Mouse (Mus musculus) c-Kit-positive CD71-positive TER-119-positive erythroid progenitor cells, embryonic 14.5 days (primary cell): Measurements from ENCODE around the gene Gm20388.
A peak's percentile ranks its signal among the peaks of the same experiment; 100 is the strongest.

Experiments
- DNase-seq: peaks from one replicate; pipeline ENCODE4 v3.0.0-alpha.2; 2013; ENCODE audit warnings: low spot score

The Gm20388 gene

DNA sequence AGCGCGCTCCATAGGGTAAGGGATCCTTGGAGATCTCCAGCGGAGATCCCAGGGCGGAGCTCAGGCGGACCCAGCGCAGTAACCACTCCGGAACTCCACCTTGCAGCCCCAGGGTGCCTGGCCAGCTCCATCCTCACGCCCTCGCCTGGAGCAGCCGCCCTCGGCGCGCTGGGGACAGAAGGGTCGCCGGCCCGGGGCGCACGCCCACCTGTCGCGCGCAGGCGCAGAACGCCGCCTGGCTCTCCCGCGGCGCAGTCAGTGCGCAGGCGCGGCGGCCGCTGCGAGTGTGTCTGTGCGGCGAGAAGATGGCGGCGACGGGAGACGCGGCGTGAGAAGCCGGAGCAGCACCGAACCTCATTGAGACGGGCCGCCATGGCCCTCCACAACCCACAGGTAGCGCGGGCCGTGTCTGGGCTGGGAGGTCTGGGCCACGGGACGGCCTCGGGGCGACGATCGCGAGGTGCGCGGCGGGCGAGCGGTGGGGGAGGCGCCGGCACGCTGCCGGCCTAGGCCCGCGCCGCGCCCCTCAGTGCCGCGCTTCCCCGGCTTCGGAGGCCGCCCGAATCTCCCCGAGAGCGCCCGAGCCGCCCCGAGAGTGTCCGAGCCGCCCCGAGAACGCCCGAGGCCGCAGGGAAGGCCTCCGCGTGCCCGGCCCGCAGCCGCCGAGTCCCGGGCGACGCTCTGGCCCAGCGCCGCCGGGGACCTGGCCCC lies at the start of gene Gm20388:
Gene Gm20388 (plus strand): TSS at position 295 of the 711 bp plus-strand sequence.
- peak; percentile 84 for DNase-seq

DNA sequence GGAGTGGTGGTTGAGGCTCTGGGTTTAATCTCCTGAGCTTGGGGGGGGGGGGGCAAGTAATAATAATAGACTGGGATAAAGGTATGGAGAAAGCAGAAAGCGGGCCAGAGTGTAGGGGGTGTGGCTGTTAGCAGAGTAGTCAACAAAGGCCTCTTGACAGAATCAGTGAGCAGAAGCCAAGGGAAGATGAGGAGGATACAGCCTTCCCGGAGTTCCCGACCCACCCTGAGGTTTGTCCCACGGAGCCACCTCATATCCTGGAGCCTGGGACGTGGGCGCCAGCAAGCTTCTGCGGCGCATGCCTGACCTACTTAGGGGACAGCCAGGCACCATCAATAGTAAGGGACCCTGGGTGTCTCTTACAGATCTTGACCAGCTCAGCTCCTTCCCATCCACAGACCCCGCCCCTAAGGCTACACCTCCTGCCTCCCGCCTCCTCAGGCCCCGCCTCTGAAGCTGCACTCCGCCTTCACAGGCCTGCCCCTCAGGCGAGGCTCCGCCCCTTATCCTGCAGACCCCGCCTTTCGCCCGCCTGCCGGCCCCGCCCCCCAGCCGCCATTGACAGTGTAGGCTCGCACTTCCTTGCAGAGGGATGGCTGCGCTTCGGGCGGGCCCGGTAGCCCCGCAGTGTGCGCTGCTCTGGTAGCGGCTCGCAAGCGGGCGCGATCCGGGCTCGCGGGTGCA lies 48.8 kb upstream of the Gm20388 start, which contains the start of gene Klhl36:
Gene Klhl36 (plus strand): TSS at position 561 of the 684 bp plus-strand sequence.
- peak; percentile 92 for DNase-seq

DNA sequence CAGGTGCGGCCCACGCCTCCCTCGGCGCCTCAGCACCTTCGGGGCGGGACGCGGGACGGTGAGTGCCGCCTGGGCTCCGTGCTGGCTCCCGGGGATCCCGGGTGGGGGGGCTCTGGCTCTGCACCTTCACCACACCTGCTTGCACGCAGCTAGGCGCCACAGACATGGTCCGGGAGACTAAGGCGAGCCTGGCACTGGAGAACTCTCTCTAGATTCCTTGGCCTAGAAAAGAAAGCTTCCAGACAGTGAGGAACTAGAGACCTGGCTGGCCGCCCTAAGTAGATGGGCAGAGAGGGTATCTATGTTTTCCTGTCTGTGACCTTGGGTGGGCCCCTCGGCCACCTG lies 48.3 kb upstream of the Gm20388 start:
- DNase-seq: no peak

DNA sequence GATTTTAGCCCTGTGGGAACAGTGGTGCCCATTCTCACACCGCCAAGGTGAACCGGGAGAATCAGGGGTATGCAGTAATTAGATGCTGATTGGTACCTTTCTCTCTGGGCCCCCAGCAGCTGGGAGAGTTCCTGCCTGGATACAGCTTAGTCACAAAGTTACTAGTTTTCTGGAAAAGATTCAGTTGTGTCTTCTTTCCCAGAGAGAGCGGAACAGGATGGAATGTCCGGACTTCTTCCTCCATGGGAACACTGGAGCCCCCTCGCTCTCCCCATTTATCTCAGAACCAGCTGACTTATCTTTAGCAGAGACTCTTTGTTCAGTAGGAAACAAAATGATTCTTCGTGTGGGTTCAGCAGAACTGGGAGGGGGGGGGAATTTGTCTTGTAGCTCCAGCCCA lies 47.9 kb upstream of the Gm20388 start:
- DNase-seq: no peak

DNA sequence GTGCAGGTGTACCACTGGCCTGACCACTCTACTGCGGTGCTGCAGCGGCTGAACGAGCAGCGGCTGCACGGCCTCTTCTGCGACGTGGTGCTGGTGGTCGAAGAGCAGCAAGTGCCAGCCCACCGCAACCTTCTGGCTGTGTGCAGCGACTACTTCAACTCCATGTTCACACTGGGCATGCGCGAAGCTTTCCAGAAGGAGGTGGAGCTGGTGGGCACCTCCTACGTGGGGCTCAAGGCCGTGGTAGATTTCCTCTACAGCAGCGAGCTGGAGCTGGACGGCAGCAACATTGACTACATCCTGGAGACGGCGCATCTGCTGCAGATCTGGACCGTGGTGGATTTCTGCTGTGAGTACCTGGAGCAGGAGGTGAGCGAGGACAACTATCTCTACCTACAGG lies 41.0 kb upstream of the Gm20388 start:
- no peak for DNase-seq

DNA sequence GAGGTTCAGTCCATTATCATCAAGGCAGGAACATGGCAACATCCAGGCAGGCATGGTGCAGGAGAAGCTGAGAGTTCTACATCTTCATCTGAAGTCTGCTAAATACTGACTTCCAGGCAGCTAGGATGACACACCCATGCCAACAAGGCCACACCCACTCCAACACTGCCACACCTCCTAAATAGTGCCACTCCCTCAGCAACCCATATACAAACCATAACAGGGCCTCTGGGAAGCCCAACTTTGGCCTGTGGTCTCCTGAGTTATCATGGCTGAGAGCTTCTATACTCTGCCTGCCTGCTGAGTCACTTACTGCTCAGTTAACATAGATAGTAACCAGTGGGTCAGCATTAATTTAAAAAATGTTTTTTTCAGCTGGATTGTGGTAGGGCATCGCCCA lies 37.5 kb upstream of the Gm20388 start:
- peak; percentile 57 for DNase-seq

DNA sequence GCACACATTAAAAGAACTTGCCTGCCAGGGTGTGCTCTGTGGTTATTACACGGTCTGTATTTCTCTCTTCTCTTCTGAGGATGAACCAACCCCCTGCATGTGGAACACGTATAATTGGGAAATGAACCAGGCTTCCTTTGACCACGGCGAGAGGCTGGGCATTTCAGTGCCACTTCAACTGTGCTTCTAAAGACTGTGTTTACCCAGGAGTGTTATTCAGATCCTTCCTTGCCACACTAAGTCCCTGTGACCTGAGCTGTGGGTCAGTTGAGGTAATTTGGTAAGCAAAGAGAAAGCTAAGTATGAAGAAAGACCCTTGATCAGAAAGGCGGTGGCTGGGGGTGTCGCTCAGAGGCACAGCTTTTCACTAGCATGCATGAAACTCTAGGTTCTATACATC lies 29.3 kb upstream of the Gm20388 start:
- no peak for DNase-seq

DNA sequence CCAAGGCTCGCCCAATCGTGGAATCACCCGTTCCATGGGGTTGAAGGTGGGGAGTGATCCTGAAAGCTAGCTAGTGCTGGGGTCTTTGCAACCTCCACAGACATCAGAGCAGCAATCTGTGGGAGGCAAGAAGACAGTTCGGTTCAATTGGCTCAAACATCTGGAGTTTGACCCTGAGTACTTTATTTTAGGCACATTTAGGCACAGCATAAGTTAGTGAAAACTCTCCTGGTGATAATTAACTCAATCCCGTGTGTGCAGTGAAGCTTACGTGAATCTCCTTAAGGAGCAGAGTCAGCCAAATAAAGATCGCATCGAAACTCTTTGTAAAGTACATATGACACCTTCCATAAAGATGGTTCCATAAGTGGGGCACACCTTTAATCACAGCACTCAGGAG lies 28.7 kb upstream of the Gm20388 start:
- no peak for DNase-seq

DNA sequence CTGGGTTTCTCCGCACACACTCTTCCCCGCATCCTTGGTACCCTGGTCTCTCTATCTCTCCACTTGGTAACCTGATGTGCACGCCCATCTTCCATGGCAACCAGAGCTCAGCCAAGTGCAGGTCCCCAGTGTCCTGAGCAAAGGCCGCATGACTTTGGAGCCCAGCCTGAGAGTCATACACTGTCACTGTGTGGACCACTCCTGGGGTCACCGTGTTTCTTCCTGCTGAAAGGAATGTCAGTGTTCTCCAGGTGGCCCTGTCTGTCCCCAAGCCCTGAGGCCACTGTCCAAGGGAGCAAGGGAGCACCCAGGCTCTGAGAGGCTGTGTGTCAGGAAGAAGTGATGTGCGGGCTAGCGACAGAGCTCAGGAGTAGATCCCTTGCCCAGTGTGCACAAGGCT lies 27.4 kb upstream of the Gm20388 start:
- no peak for DNase-seq

DNA sequence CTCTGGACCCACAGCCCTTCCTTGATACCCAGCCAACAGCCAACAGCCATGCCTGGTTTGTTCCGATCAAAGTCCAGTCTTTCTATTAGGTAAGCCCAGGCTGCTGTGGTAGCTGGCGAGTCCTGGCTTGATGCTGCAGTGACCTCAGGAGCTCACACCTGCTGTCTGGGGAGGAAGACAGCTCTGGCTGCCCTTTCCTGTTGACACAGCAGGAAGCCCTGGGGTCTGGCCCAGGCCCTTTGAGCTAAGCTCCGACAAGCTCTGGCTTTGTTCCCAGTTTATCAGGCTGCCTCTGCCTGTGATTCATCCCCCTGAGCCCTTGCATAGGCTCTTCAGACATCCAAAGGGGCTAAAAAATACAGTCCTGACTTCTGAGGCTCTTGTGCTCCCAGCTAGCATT lies 25.0 kb upstream of the Gm20388 start:
- DNase-seq: no peak

DNA sequence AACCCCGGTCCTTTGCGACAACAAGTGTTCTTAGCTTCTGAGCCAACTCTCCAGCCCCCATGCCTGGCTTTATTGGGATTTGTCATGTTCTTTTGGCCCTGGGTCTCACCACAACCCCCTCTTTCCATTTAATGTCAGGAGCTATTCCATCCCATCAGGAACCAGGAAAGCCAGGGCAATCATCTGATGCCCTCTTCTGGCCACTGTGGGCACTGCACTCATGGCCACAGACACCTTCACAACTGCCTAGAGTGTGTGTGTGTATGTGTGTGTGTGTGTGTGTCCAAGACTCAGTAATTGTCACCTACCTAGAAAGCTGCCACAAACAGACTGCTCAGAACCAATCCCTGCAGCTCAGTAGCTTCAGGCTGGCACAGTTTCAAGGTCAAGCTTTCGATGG lies 23.5 kb upstream of the Gm20388 start:
- DNase-seq: peak; percentile 29

DNA sequence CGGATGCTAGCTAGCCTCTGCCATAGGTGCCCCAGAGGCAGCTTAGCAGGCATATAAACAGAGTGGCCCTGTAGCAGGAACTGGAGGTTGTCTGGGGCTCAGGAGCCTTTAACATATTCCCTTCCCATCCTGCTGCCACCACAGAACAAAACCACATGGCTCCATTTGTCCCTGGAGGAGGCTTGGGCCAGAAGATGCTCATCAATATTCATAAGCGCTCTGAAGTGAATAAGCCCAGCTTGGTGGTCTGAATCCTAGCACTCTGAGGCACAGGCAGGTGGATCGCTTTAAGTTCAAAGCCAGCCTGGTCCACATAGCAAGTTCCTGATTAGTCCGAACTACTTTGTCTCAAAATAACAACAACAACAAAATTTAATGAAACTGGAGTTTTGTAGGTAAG lies 22.6 kb upstream of the Gm20388 start:
- no peak for DNase-seq

DNA sequence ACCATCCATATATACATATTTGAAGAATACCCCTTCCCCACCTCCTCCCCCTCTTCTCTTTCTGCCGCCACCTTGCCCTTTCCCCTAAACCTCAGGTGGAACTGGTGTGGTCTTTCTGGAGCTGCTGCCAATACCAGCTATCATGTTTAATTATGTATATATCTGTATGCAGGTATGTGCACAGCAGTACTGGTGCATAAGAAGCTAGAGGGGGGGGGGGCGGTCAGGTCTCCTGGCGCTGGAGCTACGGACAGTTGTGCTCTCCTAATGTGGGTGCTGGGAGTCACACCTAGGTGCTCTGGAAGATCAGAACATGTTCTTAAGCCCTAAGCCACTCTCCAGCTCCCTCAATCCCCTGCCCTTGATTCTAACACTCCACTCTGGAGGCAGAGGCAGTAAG lies 13.6 kb upstream of the Gm20388 start:
- DNase-seq: no peak

DNA sequence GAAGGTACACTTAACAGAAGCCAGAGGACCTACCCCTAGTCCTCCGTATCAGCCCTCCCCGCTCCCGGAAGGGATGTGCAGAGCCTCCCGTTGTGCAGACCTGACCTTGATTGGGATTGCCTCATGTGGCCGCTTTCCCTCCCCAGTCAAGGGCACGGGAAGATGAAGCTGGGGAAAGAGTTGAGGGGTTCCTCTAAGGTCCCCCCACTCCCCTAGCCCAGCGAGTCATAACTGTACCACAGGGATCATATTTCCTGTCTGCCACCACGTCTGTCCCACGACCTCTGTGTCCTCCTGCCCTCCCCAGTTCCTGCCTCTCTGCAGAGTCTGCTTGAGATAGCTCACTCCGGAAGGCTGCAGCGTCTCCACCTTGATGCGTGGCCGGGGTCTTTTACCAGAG lies 12.7 kb upstream of the Gm20388 start:
- DNase-seq: no peak

DNA sequence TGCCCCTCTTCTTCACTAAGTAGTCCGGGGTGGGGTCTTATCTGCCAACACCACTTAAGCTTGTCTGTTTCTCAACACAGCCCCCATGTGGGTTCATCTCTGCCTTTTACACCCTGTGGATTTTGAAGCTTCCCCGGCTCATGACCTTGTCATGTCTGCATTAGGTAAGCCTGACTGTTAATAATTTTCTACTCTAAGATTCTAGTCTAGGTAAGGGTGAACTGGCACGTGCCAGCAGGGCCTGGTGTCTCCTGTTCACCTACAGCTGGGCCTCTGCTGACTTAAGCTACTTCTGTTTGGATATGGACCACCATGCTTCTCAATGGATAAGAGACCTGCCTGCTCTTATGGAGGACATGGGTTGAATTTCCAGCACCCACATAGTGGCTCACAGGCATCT lies 9.3 kb upstream of the Gm20388 start:
- DNase-seq: no peak

DNA sequence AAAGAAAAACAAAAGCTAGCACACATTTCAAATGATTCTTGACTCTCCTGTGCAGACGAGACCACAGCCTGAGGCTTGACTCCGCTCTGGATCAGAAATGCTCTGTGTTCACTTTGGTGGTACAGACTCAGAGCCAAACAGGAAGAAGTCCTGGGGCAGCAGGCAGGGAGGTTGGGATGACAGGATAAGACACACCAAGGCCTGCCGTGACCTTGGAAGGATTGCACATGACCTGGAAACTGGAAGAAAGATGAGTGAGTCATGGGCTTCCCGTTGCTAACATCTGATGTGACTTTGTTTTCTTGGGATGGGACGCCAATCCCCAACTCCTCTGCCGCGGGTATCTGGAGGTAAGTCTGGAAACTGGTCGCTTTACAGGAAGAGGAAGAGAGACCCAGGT lies 8.7 kb upstream of the Gm20388 start:
- no peak for DNase-seq

DNA sequence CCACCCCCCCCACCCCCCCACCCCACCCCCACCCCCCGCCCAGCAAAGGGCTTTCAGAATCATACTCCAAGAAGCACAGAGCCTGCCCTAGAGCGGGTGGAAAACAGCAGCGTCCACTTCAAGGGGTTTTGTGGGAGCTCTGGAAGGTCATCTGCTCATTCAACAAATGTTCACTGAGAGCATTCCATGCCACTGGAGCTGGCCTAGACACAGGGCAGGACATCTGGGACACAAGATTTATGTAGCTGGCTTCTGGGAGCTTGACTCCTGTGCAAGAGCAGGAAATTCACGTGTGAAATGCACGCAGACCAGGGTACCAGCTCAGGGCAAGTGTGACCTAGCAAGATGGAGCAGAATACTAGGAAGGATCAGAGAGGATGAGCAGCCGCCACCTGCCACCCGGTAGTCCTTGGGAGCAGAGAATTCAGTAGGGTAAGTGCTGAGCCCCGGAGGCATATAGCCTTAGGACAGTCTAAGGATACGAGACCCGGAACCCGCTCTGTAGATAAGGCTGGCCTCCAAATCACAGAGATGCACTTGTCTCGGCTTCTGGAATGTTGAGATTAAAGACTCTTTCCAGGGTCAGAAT lies 6.2 kb upstream of the Gm20388 start:
- DNase-seq: no peak

DNA sequence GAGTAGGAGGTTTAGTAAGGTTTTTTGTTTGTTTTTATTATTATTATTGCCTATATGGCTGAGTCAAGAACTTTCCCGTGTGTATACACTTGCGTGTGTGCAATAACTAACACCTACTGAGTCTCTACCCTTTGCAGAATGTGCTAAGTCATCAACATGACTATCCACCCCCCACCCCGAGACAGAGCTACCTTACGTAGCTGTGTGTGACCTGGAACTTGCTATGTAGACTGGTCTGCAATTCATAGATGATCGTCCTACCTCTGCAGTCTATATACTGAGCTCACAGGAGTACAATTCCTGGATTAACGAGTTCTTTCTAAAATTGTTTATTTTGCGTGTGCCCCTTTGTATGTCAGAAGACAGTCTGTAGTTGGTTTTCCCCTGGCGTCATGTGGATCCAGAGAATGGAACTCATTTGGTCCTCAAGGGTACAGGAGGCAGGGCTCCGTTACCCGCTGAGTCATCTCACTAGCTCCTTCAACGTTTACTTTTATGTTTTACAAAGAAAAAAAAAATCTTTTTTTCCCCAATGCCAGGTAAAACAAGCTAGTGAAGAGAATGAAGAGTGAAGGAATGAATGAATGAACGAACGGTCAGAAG lies 596 bp upstream of the Gm20388 start, which contains the start of gene Usp10:
Gene Usp10 (plus strand): TSS at position 417 of the 603 bp plus-strand sequence.
- peak; percentile 56 for DNase-seq

DNA sequence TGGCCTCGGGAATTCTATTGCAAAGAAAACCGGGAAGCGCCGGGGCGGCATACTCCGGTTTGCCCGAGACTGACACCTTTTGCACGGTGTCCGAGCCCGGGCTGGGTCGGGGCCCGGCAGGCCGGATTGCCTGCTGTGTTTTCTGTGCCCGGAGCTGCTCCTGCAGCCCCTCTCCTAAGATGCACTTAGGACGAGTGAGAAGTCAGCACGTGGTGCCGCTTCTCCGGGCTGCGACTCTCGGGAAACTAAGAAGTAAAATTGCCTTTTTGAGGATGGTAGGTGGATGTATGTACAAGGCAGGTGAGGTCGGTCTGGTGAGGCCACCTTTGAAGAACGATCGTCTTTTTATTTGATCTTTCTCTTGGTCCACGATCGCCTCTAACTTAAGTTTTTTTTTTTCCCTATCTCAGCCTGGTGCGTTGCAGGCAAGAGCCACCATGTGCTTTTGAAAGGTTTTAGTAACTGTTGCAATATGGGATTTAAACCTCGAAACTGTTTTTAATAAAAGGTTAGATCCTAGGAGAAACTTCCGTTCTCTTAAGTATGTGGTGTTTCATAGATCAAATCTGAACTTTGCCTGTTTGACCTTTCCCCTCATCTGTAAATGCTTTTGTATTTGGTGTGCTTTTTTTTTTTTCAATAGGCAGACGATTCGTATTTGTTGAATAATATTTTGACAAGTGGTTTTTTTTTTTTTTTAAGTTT lies 769 bp downstream of the Gm20388 start:
- DNase-seq: no peak

DNA sequence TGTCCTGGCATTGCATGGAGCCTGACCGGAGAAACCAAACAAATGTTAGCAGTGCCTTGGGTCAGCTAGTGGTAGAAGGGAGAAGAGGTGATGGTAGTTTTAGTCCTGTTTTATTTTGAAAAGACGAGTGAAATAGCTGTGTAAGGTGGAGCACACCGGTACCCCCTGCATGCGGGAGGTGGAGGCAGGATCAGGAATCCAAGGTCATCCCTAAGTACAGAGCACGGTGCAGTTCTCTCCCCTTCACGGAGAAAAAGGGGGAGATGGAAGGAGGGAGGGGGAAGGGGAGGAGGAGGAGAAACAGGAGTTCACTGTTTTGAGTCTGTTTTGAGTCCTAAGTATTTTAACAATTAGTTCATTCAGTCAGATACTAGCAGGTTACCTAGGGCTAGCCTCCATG lies 2.0 kb downstream of the Gm20388 start:
- no peak for DNase-seq

DNA sequence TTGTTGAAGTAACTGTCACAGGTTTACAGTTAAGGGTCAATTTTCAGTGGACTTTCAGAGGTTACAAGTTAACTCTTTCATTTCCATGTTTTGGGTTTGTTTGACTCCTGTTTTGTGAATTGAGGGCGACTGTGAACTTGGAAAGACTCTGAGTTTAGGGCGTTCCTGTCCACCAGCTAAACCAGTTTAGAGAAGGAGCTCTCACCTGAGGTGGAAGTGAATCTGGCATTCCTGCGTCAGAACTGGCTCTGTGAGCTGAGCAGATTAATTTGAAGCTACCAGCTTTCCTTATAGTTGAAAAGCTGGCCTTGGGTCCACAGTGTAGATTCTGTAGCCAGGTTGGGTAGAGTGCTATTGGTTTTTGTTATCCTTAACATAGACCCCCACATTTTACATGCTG lies 2.5 kb downstream of the Gm20388 start:
- DNase-seq: no peak

DNA sequence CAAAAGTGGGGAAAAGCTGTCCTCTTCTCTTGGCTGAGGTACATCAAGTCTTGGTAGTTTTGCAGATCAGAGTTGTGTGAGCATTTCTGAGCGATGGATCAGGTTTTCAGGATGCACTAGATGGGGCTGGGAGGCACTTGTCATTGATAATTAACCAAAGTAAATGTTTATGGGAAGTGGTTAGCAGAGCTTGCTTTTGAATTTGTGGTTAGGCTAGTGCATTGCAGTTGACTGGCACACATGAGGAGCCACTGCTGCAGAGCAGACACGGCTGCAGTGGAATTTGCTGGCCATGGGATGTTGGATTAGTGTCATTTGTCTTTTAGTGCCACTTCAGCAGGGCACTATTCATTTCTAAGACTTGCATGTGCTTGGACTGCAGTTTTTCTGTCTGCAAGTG lies 3.5 kb downstream of the Gm20388 start:
- DNase-seq: no peak
